Mouse (Mus musculus) erythroblast, adult 5-6 weeks (primary cell): ENCODE data around the gene Itga2b. TPM values are rescaled to one million over a fixed set of nuclear protein-coding genes. Genes with fewer than 3 reads are reported as not detected.
"Not testable (repeated sequence)": the region's sequence is repeated elsewhere in the genome, so short reads cannot be mapped to it uniquely, and the experiment has no call there.

Experiments used
- ATAC-seq: replicated peaks from 2 replicates; pipeline ENCODE4 v1.8.0; 2016; ENCODE audit warnings: moderate number of reproducible peaks, mild to moderate bottlenecking, moderate TSS enrichment, inconsistent platforms; ENCODE audit not compliant: poor library complexity, low FRiP score, severe bottlenecking
- total RNA-seq, 2 experiments: library from RNA; stranded (forward) in 1 of 2; stranded (reverse) in 1 of 2; fragments of 150-400 nt in 1 of 2; fragments of 200-764, 138-1000 nt in 1 of 2; gene quantifications; 2 replicates each; pipeline versions ENCODE4 v1.2.3 to v1.2.4; 2015 to 2017; ENCODE audit warnings: low replicate concordance in 2 of 2

Itga2b gene
- total RNA-seq, 2 experiments from 2014 or later, result 57.1 to 73.1 TPM

GRCm38 (mm10) chr11:102421559-102421958 lies 48.4 kb downstream of the Itga2b start:
- no peak for ATAC-seq

GRCm38 (mm10) chr11:102418887-102419286 lies 51.0 kb downstream of the Itga2b start:
- no peak for ATAC-seq

GRCm38 (mm10) chr11:102417160-102417559 lies 52.8 kb downstream of the Itga2b start:
- no peak for ATAC-seq

- ATAC-seq, result no peak
These were observed 54.7 kb downstream of the Itga2b start for GRCm38 (mm10) chr11:102415034-102415802.

GRCm38 (mm10) chr11:102413059-102413458 lies 56.9 kb downstream of the Itga2b start:
- no peak for ATAC-seq

- ATAC-seq, result peak; percentile 53
These were observed 58.2 kb downstream of the Itga2b start for GRCm38 (mm10) chr11:102411704-102412103.

GRCm38 (mm10) chr11:102411061-102411460 lies 58.9 kb downstream of the Itga2b start:
- no peak for ATAC-seq

- ATAC-seq, result not testable (repeated sequence)
These were observed 59.6 kb downstream of the Itga2b start for GRCm38 (mm10) chr11:102410345-102410744.

GRCm38 (mm10) chr11:102409795-102410330 lies 60.1 kb downstream of the Itga2b start:
- no peak for ATAC-seq

GRCm38 (mm10) chr11:102408888-102409794 lies 60.8 kb downstream of the Itga2b start:
- ATAC-seq, result no peak

- ATAC-seq, result peak; percentile 78
These were observed 61.5 kb downstream of the Itga2b start for GRCm38 (mm10) chr11:102408344-102408876.

GRCm38 (mm10) chr11:102407834-102408215 lies 62.1 kb downstream of the Itga2b start, which contains the start of gene Slc25a39:
Slc25a39 (minus strand) TSS chr11:102407946.
- no peak for ATAC-seq

- peak; percentile 53 for ATAC-seq
These were observed 62.8 kb downstream of the Itga2b start for GRCm38 (mm10) chr11:102406900-102407833.

GRCm38 (mm10) chr11:102406401-102406800 lies 63.5 kb downstream of the Itga2b start:
- ATAC-seq, result peak; percentile 0; the same call in 1 of the 2 replicates

- no peak for ATAC-seq
These were observed 64.2 kb downstream of the Itga2b start for GRCm38 (mm10) chr11:102405544-102406285.

GRCm38 (mm10) chr11:102404161-102405010 lies 65.5 kb downstream of the Itga2b start:
- no peak for ATAC-seq

- ATAC-seq, result no peak
These were observed 66.3 kb downstream of the Itga2b start for GRCm38 (mm10) chr11:102403657-102404056.
